Mouse (Mus musculus): Measurements from ENCODE around the gene Dgkg. TPM values are rescaled to one million over a fixed set of nuclear protein-coding genes. Genes with fewer than 3 reads are reported as not detected.

Dgkg gene
- polyA plus RNA-seq, 2 experiments = 0.28 to 0.46 TPM

DNA sequence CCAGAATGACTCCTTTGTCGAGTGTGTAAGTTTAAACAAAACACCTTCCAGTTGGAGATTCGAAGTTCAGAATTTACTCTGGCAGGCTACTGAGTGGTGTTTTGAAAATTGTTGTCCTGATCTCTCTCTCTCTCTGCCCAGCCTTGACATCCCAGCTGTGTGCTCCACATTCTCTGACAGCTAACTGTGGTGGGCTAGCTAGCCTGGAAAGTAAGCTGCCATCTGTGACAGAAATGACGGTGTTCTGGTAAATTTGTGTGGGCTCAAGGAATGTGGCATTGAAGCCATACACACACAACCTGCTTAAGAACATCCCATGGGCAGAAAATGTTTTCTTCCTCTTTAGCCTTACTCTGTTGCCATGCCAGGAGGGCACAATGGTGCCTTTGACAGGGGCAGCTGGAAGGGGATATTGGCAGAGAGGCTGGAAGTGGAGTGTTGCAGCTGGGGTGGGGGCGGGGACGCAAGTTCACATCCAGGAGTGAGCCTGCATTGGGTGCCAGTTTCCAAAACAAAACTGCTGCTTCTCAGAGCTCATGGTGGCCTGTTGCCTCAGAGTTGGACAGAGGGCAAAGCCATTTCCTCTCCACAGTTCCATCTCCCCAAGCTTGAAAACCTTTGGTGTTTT lies 148.0 kb downstream of the Dgkg start:
- Histone ChIP-seq H3K4me3 (ENCODE audit: insufficient read depth in 1 of 2, low read depth in 2 of 2, low read length in 2 of 2) (no peak overlapping the region), H3K27me3 (ENCODE audit: control insufficient read depth, insufficient read depth, low read length) (no peaks in the 10 kb centered on the region), H3K9me3 (ENCODE audit: control insufficient read depth, low read length) (no peaks in the 10 kb centered on the region), H3K36me3 (replicated peaks; ENCODE audit: control insufficient read depth, insufficient read depth, low read depth) (no peaks in the 10 kb centered on the region), H3K9ac (replicated peaks) (no peak overlapping the region), H3K4me2 (ENCODE audit: low read depth) (no peak overlapping the region), H3K4me1 (replicated peaks; ENCODE audit: control insufficient read depth in 2 of 2, insufficient read depth in 2 of 2, low read length in 1 of 2) (peaks cover 0 to under 1% of the 10 kb centered on the region in 2 experiments; a peak in 1 of 4 replicates), H3K27ac (no peak overlapping the region)
- WGBS (ENCODE audit: insufficient replicate concordance) = 66% methylated on average over 5 of the region's 5 CpGs
- ATAC-seq (ENCODE audit: insufficient read depth) = no peak
- no peak for DNase-seq (ENCODE audit: low read depth in 3 of 3, low spot score in 3 of 3)
- no peak for TF ChIP-seq EP300 (IDR thresholded peaks at IDR 0.05; ENCODE audit: low read depth)
- TF ChIP-seq CTCF (IDR thresholded peaks at IDR 0.05; ENCODE audit: low read depth) = no peak

DNA sequence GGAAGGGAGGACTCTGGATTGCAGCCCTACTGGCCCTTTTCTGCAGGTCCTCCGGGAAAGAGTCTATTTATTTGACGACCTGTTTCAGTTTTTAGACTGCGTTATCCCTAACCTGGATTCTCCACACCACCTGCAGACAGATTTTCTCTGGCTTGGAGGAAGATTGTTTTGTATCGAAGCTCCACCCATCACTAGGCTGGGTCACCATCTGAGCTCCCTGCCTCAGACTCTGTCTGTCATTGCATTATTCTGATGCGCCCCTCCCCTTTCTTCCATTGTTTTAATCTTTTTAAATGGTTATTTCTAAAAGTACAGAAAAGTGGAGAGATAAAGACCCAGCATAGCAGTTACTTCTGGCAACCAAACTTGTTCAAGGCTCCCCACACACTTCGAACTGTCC lies 151.4 kb downstream of the Dgkg start:
- Histone ChIP-seq H3K9ac (replicated peaks) (no peak overlapping the region), H3K4me2 (ENCODE audit: low read depth) (no peak overlapping the region), H3K27me3 (ENCODE audit: control insufficient read depth, insufficient read depth, low read length) (no peaks in the 10 kb centered on the region), H3K4me1 (replicated peaks; ENCODE audit: control insufficient read depth in 2 of 2, insufficient read depth in 2 of 2, low read length in 1 of 2) (peaks cover 0 to 12% of the 10 kb centered on the region in 2 experiments; a peak in 2 of 4 replicates), H3K36me3 (replicated peaks; ENCODE audit: control insufficient read depth, insufficient read depth, low read depth) (no peaks in the 10 kb centered on the region), H3K9me3 (ENCODE audit: control insufficient read depth, low read length) (no peaks in the 10 kb centered on the region), H3K27ac (no peak overlapping the region), H3K4me3 (ENCODE audit: insufficient read depth in 1 of 2, low read depth in 2 of 2, low read length in 2 of 2) (no peak overlapping the region)
- TF ChIP-seq EP300 (IDR thresholded peaks at IDR 0.05; ENCODE audit: low read depth) (no peak), CTCF (IDR thresholded peaks at IDR 0.05; ENCODE audit: low read depth) (no peak)
- no peak for DNase-seq (ENCODE audit: low read depth in 3 of 3, low spot score in 3 of 3)
- WGBS (ENCODE audit: insufficient replicate concordance) = 60% methylated on average over 6 of the region's 6 CpGs
- no peak for ATAC-seq (ENCODE audit: insufficient read depth)

DNA sequence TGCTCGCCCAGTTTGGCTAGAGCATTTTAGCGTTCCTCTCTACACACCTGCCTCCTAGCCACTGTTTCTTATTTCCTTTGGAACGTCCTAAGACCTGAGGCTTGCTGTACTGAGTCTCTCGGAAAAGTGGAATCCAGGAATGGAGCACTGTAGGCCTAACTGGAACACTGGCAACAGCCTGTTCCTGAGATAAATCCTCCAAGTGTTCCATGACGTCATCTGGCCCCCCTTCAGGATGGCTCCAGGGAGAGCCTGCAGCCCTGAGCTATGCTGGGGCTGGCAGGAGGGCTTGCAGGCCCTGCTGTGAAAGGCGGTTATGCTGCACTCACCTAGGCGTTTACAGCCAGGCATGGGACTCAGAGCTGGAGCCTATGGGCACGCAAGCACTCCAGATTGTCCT lies 152.2 kb downstream of the Dgkg start:
- H3K9ac ChIP-seq (replicated peaks) = no peak overlapping the region
- H3K36me3 ChIP-seq (replicated peaks; ENCODE audit: control insufficient read depth, insufficient read depth, low read depth) = no peaks in the 10 kb centered on the region
- WGBS (ENCODE audit: insufficient replicate concordance) = 43% methylated on average over 8 of the region's 8 CpGs
- H3K27me3 ChIP-seq (ENCODE audit: control insufficient read depth, insufficient read depth, low read length) = no peaks in the 10 kb centered on the region
- H3K4me2 ChIP-seq (ENCODE audit: low read depth) = no peak overlapping the region
- peaks cover 0 to 12% of the 10 kb centered on the region in 2 experiments; a peak in 2 of 4 replicates for H3K4me1 ChIP-seq (replicated peaks; ENCODE audit: control insufficient read depth in 2 of 2, insufficient read depth in 2 of 2, low read length in 1 of 2)
- ATAC-seq (ENCODE audit: insufficient read depth) (no peak), DNase-seq (ENCODE audit: low read depth in 3 of 3, low spot score in 3 of 3) (no peak)
- TF ChIP-seq CTCF (IDR thresholded peaks at IDR 0.05; ENCODE audit: low read depth) = no peak
- no peak overlapping the region for H3K4me3 ChIP-seq (ENCODE audit: insufficient read depth in 1 of 2, low read depth in 2 of 2, low read length in 2 of 2)
- no peak overlapping the region for H3K27ac ChIP-seq
- H3K9me3 ChIP-seq (ENCODE audit: control insufficient read depth, low read length) = no peaks in the 10 kb centered on the region

DNA sequence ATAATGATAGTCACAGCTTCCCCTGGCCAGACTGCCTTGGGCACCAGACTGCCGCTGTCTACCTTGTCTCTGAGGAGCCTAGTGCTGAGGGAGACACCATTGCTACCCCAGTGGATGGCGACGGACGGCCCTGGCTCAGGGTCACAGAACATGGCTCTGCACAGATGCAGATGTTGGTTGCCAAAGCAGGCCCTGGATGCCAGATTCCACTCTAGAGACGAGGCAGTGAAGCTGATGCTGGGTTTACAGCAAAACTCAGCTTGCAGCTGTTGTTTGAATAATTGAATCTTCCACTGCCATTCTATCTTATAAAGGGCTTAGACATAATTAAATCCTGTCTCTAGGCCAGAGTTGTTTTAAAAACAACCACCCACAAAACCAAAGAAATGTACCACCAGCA lies 153.0 kb downstream of the Dgkg start:
- TF ChIP-seq CTCF (IDR thresholded peaks at IDR 0.05; ENCODE audit: low read depth) (no peak), EP300 (IDR thresholded peaks at IDR 0.05; ENCODE audit: low read depth) (no peak)
- no peak overlapping the region for H3K27ac ChIP-seq
- H3K27me3 ChIP-seq (ENCODE audit: control insufficient read depth, insufficient read depth, low read length) = no peaks in the 10 kb centered on the region
- no peak for DNase-seq (ENCODE audit: low read depth in 3 of 3, low spot score in 3 of 3)
- H3K36me3 ChIP-seq (replicated peaks; ENCODE audit: control insufficient read depth, insufficient read depth, low read depth) = no peaks in the 10 kb centered on the region
- H3K4me1 ChIP-seq (replicated peaks; ENCODE audit: control insufficient read depth in 2 of 2, insufficient read depth in 2 of 2, low read length in 1 of 2) = peaks cover 0 to 12% of the 10 kb centered on the region in 2 experiments; a peak in 2 of 4 replicates
- no peak overlapping the region for H3K9ac ChIP-seq (replicated peaks)
- H3K4me3 ChIP-seq (ENCODE audit: insufficient read depth in 1 of 2, low read depth in 2 of 2, low read length in 2 of 2) = no peak overlapping the region
- 59% methylated on average over 5 of the region's 5 CpGs for WGBS (ENCODE audit: insufficient replicate concordance)
- no peak overlapping the region for H3K4me2 ChIP-seq (ENCODE audit: low read depth)
- ATAC-seq (ENCODE audit: insufficient read depth) = 0 out of 2 replicates have a peak, but pooled peaks have one; percentile 39
- no peaks in the 10 kb centered on the region for H3K9me3 ChIP-seq (ENCODE audit: control insufficient read depth, low read length)

DNA sequence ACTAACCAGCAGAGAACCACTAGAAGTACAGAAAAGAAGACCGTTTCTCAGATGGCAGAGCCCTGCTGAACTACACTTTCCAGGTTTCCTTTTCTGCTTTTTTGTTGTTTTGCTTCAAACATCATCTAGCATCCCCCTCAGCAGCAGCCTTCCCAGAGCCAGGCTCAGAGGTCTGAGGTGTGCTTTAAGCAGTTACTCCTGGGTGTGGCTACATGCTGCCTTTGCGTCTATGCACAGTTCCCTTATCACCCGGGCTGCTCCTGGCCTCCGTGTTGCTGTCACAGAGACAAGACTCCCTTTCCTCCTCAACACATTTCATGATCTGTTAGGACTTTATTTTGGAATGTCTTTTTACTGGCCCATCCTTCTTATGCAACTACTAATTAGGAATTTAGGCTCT lies 153.6 kb downstream of the Dgkg start:
- no peaks in the 10 kb centered on the region for H3K9me3 ChIP-seq (ENCODE audit: control insufficient read depth, low read length)
- 25% methylated on average over 4 of the region's 4 CpGs for WGBS (ENCODE audit: insufficient replicate concordance)
- no peak for DNase-seq (ENCODE audit: low read depth in 3 of 3, low spot score in 3 of 3)
- TF ChIP-seq CTCF (IDR thresholded peaks at IDR 0.05; ENCODE audit: low read depth) (no peak), EP300 (IDR thresholded peaks at IDR 0.05; ENCODE audit: low read depth) (no peak)
- H3K4me2 ChIP-seq (ENCODE audit: low read depth) = no peak overlapping the region; the same call in 1 of the 2 replicates
- H3K4me1 ChIP-seq (replicated peaks; ENCODE audit: control insufficient read depth in 2 of 2, insufficient read depth in 2 of 2, low read length in 1 of 2) = peaks cover 0 to 12% of the 10 kb centered on the region in 2 experiments; a peak in 2 of 4 replicates
- no peaks in the 10 kb centered on the region for H3K27me3 ChIP-seq (ENCODE audit: control insufficient read depth, insufficient read depth, low read length)
- no peak overlapping the region for H3K9ac ChIP-seq (replicated peaks)
- no peak overlapping the region for H3K4me3 ChIP-seq (ENCODE audit: insufficient read depth in 1 of 2, low read depth in 2 of 2, low read length in 2 of 2)
- H3K36me3 ChIP-seq (replicated peaks; ENCODE audit: control insufficient read depth, insufficient read depth, low read depth) = no peaks in the 10 kb centered on the region
- peak; percentile 71; the same call in 1 of the 2 replicates for ATAC-seq (ENCODE audit: insufficient read depth)
- no peak overlapping the region for H3K27ac ChIP-seq
